Mouse (Mus musculus): ENCODE data around the gene Tm2d1. TPM values are rescaled to one million over a fixed set of nuclear protein-coding genes. Genes with fewer than 3 reads are reported as not detected.

Gene Tm2d1
- total RNA-seq, 1 experiment from 2014 or later, result 42.8 TPM

DNA sequence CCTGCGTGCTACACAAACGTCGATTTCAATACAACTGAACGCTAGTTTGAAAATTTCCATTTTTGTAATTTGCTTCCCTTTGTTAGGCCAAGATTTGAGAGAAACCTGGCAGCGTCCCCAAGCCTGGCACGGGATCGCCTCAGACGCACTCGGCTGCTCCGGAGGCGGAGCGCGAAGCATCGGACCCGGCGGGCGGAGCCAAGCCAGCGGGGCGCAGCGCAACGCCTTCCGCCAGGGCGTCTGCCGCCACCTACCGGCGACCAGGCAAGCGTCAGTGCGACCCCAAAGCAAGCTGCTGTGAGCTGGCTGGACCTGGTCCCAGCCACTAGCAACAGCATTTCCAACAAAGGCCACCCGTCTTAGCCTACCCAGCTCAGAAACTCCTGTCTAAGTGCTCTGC, 60.9 kb downstream of the Tm2d1 start:
- DNase-seq, result peak; percentile 97

DNA sequence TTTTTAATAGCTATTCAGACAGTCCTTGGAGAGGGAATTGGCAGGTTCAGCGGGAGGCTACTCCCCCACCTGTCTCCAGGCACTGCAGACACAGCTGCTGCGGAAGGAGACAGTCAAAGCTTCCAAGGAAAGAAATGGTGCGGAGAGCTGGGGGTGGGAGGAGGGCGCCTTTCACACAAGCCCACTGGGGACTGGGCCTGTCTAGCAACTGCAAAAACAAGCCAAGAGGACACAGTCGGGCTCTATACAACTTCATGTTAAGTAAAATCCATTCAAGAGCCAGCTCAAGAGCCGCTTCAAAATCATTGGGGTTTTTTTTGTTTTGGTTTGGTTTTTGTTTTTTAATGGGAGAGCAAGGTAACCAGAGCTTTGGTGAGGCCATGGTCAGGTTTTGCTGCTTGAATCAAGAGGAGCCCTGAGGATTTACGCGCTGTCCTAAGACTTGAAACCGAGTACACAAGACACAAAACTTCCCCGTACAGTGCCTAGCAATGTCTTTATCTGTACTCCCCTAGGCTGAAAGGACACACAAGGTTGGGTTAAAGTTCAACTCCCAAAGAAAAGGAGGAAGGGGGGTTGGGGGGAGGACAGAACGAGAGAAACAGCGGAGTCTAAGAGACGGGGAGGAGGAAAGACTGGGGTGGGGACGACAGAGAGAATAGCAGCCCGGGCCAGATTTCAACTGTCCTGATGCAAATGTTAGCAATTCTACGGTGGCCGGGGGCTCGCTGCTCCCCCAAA, 61.6 kb downstream of the Tm2d1 start:
- DNase-seq, result peak; percentile 20

DNA sequence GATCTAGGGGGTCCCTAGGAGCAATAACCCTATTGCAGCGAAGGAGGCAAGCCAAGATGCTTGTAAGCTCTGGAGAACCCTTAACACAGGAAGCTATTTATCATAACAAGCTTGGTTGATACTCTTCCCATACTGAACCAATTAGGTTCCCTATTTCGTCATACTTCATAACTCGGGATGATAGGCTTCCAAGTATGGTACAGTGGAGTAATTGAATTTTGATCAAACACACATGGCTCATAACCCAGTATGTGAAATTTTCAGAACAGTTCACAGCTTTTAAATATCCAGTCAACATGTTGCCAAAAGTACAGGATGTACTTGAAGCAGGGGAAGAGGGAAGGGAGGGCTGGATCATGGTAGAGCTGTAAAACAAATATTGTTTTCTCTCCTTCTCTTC, 64.3 kb downstream of the Tm2d1 start:
- DNase-seq, result no peak

DNA sequence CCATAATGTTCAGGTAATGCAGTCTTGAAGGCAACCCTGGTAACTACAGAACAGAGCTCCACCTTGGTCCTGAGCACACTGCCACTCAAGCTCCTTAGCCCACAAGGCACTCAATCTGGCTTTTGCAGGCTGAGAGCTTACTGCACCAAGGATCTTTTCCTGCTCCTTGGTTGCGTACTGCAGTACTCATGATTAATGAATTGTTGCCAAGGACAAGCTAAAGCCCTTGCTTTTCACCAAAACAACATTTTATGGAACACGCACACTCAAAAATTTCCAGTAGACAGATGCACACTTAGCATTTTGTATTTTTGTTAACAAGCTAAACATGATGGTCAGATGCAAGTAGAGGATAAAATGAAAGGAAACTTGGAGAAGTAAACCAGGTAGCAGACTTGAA, 66.0 kb downstream of the Tm2d1 start:
- no peak for DNase-seq

Other genes with a start within 250 kb of the Tm2d1 start
- 4.0 and 4.3 TPM in 2 replicates for gene Patj, start 12.5 kb upstream of the Tm2d1 start, total RNA-seq (2021)